Mouse (Mus musculus) kidney, postnatal 0 days (tissue): ENCODE measurements around the gene Ndufa11. TPM values are rescaled to one million over a fixed set of nuclear protein-coding genes. Genes with fewer than 3 reads are reported as not detected.
A peak's percentile ranks its signal among the peaks of the same experiment; 100 is the strongest.

Experiments used
- ATAC-seq: fragments of 200-750 bp; cut with Nextera tagmentation; replicated peaks from 2 replicates; pipeline ENCODE4 v1.8.0; 2017; ENCODE audit warnings: low read depth, moderate number of reproducible peaks, moderate TSS enrichment, moderate library complexity; ENCODE audit not compliant: low FRiP score
- DNase-seq: peaks from one replicate; pipeline ENCODE4 v3.0.0-alpha.2; 2016; ENCODE audit warnings: low spot score
- H3K27ac ChIP-seq: fragments of 300-500 bp; sonication (generic); 2 replicates; pipeline ENCODE4 v1.5.1; 2014; ENCODE audit warnings: mild to moderate bottlenecking
- H3K27me3 ChIP-seq: fragments of 300-500 bp; sonication (generic); 2 replicates; pipeline ENCODE4 v1.6.1; 2014; ENCODE audit warnings: low read length, mixed read lengths; ENCODE audit not compliant: insufficient read depth
- H3K36me3 ChIP-seq: fragments of 300-500 bp; sonication (generic); 2 replicates; pipeline ENCODE4 v1.6.1; 2014; ENCODE audit warnings: low read length, mixed read lengths; ENCODE audit not compliant: insufficient read depth
- H3K4me1 ChIP-seq: fragments of 300-500 bp; sonication (generic); replicated peaks from 2 replicates; pipeline ENCODE4 v1.6.1; 2014; ENCODE audit warnings: antibody characterized with exemption, low read length, mixed read lengths; ENCODE audit not compliant: insufficient read depth
- H3K4me2 ChIP-seq: fragments of 300-500 bp; sonication (generic); 2 replicates; pipeline ENCODE4 v1.6.1; 2014; ENCODE audit warnings: mild to moderate bottlenecking, low read length, moderate library complexity, mixed read lengths
- H3K4me3 ChIP-seq: fragments of 300-500 bp; sonication (generic); replicated peaks from 2 replicates; pipeline ENCODE4 v1.5.1; 2014; ENCODE audit warnings: low read depth, low read length
- H3K9ac ChIP-seq: fragments of 300-500 bp; sonication (generic); 2 replicates; pipeline ENCODE4 v1.6.1; 2014; ENCODE audit warnings: low read depth, low read length
- H3K9me3 ChIP-seq: fragments of 300-500 bp; sonication (generic); replicated peaks from 2 replicates; pipeline ENCODE4 v1.6.1; 2016; ENCODE audit warnings: low read length, inconsistent platforms, mixed read lengths
- CTCF ChIP-seq: IDR thresholded peaks from 2 replicates; pipeline ENCODE4 v1.5.1; 2016; ENCODE audit warnings: antibody characterized with exemption, low read depth, mild to moderate bottlenecking, moderate library complexity
- WGBS: fragments of 180-500 bp; shearing (Covaris S2); extraction: QIAGEN DNeasy Blood & Tissue Kit; methylation state at CpG from one replicate; pipeline ENCODE4 v1.1.7; 2014; 5-methylcytosine and 5-hydroxymethylcytosine counted together
- polyA plus RNA-seq: library from polyadenylated mRNA; unstranded; fragments of >200 nt; fragmentation: Nextera tagmentation; extraction: Ambion mirVana; gene quantifications from 2 replicates; pipeline ENCODE4 v1.2.1, GENCODE M21; 2015

The Ndufa11 gene
- polyA plus RNA-seq, 1 experiment from 2014 or later = 742 TPM

DNA sequence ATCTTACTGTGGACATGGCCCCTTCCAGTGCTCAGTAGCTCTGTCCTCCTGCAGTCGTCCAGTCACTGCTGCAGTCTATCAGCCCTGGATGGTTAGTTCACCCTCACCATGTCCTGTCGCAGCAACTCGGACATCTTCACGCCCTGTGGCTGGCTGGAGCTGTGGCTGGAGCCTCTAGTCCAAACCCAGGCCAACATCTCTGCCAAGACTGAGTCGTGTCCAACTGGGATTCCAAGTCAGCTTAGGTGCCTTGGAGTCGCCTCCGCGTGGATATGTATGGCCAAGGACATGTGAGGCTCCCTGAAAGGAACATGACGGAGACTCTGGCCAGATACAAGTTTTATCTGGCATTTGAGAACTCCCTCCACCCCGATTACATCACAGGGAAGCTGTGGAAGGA is 20.7 kb downstream of the Ndufa11 start:
- no peak overlapping the region for H3K4me3 ChIP-seq
- H3K4me2 ChIP-seq = no peak overlapping the region
- no peaks in the 10 kb centered on the region for H3K4me1 ChIP-seq
- DNase-seq = no peak
- no peak overlapping the region for H3K27ac ChIP-seq
- ATAC-seq = no peak
- H3K9me3 ChIP-seq = no peaks in the 10 kb centered on the region
- TF ChIP-seq CTCF = no peak
- WGBS = 83% methylated on average over 10 of the region's 10 CpGs
- H3K9ac ChIP-seq = no peak overlapping the region
- H3K27me3 ChIP-seq = no peaks in the 10 kb centered on the region
- no peaks in the 10 kb centered on the region for H3K36me3 ChIP-seq

DNA sequence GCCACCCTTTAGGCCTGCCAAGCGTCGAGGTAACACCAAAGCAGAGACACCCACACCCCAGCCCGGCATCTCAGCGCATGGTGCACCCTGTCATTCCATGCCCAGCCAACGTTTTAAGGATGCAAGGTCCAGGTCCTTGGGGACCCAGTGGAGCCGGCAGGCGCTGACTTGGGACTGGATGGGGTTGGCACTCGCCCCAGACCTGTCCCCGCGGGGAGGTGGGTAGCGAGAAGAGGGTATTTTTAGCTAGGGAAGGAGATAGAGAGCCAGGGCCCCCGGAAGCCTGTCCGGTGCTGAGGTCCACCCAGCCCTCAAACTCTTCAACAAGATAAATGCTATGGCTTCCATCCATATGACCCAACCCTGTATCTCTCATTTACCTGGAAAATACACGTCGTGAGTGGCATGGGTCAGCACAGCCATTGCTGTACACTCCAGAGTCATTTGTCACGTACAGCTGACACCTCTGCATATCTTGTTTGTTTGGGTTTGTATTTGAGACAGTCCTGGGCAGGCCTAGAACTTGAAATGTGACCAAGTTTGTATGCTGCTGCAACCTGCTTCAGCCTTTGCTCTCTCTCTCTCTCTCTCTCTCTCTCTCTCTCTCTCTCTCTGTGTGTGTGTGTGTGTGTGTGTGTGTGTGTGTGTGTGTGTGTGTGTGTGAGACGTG is 22.7 kb downstream of the Ndufa11 start:
- H3K4me2 ChIP-seq = no peak overlapping the region
- no peak overlapping the region for H3K4me3 ChIP-seq
- H3K9ac ChIP-seq = no peak overlapping the region
- no peaks in the 10 kb centered on the region for H3K4me1 ChIP-seq
- no peak for TF ChIP-seq CTCF
- H3K27ac ChIP-seq = no peak overlapping the region
- H3K9me3 ChIP-seq = no peaks in the 10 kb centered on the region
- no peaks in the 10 kb centered on the region for H3K27me3 ChIP-seq
- ATAC-seq (no peak), DNase-seq (no peak)
- no peaks in the 10 kb centered on the region for H3K36me3 ChIP-seq
- 75% methylated on average over 17 of the region's 17 CpGs for WGBS

DNA sequence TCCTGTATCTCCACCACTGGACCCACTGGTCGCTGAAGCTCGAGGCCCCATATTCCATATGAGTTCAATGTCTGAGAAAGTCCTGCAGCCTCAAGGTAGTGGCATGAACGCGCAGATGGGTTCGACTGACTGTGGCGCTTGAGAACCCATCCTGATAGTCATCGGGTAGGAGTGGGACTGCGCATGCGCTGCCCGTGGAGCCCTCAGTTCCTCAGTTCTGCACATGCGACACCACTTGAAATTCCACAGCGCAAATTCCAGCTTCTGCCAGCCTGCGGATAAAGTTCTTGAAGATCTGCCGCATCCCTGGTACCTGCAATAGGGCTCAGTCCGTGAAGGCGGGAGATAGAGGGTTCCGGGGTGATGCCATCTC is 23.2 kb downstream of the Ndufa11 start:
- no peak for DNase-seq
- WGBS = 74% methylated on average over 17 of the region's 17 CpGs
- no peaks in the 10 kb centered on the region for H3K36me3 ChIP-seq
- TF ChIP-seq CTCF = no peak
- H3K4me3 ChIP-seq = no peak overlapping the region
- no peaks in the 10 kb centered on the region for H3K4me1 ChIP-seq
- H3K4me2 ChIP-seq = no peak overlapping the region
- no peaks in the 10 kb centered on the region for H3K27me3 ChIP-seq
- ATAC-seq = no peak
- no peak overlapping the region for H3K9ac ChIP-seq
- H3K9me3 ChIP-seq = no peaks in the 10 kb centered on the region
- H3K27ac ChIP-seq = no peak overlapping the region

DNA sequence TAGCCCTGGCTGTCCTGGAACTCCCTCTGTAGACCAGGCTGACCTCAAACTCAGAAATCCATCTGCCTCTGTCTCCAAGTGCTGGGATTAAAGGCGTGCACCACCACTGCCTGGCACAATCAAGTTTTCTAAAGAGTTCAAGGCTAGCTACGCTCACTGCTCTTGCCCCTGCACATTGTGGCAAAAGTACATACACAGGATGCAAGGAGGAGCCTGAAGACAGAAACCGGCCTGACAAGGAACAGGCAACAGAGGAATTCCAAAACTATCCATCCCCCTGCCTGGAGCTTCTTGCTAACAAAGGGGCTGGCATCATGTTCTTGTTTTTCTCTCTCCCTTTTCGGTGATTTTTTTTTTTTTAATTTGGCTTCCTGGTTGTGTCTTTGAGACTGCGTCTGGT is 26.6 kb downstream of the Ndufa11 start:
- no peaks in the 10 kb centered on the region for H3K9me3 ChIP-seq
- H3K4me1 ChIP-seq = no peaks in the 10 kb centered on the region
- no peak for TF ChIP-seq CTCF
- H3K9ac ChIP-seq = no peak overlapping the region
- no peak overlapping the region for H3K27ac ChIP-seq
- H3K4me2 ChIP-seq = no peak overlapping the region
- H3K36me3 ChIP-seq = no peaks in the 10 kb centered on the region
- DNase-seq = no peak
- no peak overlapping the region for H3K4me3 ChIP-seq
- H3K27me3 ChIP-seq = no peaks in the 10 kb centered on the region
- ATAC-seq = no peak
- 56% methylated on average over 5 of the region's 5 CpGs for WGBS

DNA sequence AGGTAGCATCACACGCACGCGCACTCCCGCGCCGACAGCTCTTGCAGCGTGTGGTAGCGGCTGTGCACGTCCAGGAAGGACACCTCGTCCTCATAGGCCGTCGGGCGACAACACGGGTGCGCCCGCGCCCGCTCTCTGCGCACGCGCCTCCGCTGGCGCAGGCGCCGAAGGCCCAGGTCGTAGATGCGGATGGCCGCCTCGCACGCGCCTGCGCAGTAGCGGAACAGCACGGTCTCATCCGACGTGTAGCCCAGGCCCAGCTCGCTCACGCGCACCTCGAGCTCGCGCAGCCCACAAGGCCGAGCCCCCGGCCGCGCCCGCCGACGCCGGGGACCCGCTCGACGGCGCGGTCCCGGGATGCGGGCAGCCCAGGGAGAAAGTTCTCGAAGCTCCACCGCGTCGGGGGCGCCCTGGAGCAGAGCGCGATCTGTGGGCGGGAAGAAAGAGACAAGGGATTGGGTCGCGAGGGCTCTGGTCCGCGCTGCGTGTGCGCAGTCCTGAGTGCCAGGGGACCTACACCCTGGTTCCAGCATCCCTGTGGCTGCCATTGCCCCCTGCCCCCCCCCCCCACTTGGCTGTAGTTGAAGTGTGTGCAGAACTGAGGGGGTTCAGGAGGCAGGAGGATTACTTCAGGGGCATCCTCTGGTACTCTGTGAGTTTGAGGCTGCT is 34.0 kb downstream of the Ndufa11 start:
- H3K27ac ChIP-seq = no peak overlapping the region
- peak overlapping the region; percentile 44 for H3K4me2 ChIP-seq
- no peaks in the 10 kb centered on the region for H3K36me3 ChIP-seq
- WGBS = 28% methylated on average over 61 of the region's 71 CpGs
- peaks cover 10% of the 10 kb centered on the region; the same call in 1 of the 2 replicates for H3K27me3 ChIP-seq
- no peak for TF ChIP-seq CTCF
- H3K4me3 ChIP-seq = peak overlapping the region; percentile 11; the same call in 1 of the 2 replicates
- no peaks in the 10 kb centered on the region for H3K9me3 ChIP-seq
- DNase-seq (peak; percentile 68), ATAC-seq (peak; percentile 70)
- H3K4me1 ChIP-seq = no peaks in the 10 kb centered on the region
- 0 out of 2 replicates have a peak overlapping the region, but pooled peaks have one; percentile 18 for H3K9ac ChIP-seq

DNA sequence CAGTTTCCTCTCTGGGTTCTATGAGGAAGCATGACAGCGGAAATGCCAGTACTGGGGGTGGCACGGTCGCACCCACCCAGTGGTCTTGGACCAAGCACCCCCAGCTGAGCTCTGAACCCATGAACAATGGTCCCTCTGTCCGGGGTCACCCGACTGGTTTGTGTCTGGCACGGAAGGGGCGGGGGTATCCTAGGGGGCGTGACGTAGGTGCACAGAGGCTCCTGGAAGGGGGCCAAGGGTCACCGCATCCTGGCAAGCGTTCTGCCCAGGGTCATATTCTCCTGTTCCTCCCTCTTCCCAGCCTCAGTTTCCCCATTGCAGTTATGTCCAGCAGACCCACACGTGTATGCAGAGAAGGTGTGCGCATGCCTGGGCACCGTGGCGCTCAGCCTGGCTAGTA is 35.9 kb downstream of the Ndufa11 start:
- H3K27me3 ChIP-seq = peaks cover 13% of the 10 kb centered on the region; the same call in 1 of the 2 replicates
- no peak overlapping the region for H3K27ac ChIP-seq
- 27% methylated on average over 15 of the region's 15 CpGs for WGBS
- DNase-seq (no peak), ATAC-seq (no peak)
- H3K9ac ChIP-seq = no peak overlapping the region
- no peaks in the 10 kb centered on the region for H3K9me3 ChIP-seq
- no peak for TF ChIP-seq CTCF
- no peak overlapping the region for H3K4me2 ChIP-seq
- H3K36me3 ChIP-seq = no peaks in the 10 kb centered on the region
- no peak overlapping the region for H3K4me3 ChIP-seq
- H3K4me1 ChIP-seq = peaks cover 6% of the 10 kb centered on the region; the same call in 1 of the 2 replicates
